Mouse (Mus musculus) kidney, adult 10 weeks (tissue): Measurements from ENCODE around the gene Mmaa. TPM values are rescaled to one million over a fixed set of nuclear protein-coding genes. Genes with fewer than 3 reads are reported as not detected.

Experiments used
- polyA plus RNA-seq: library from polyadenylated mRNA; stranded (reverse); fragments of 350-450 nt; fragmentation: Illumina TruSeq; extraction: RNeasy Lipid Tissue Mini Kit (QIAGEN cat#74804); gene quantifications from one replicate; pipeline ENCODE4 v1.2.3, GENCODE M21; 2014; ENCODE audit warnings: low read depth, low replicate concordance

The Mmaa gene
- 16.0 TPM for polyA plus RNA-seq

GRCm38 (mm10) chr8:79294610-79295275, at the start of gene Mmaa:
Gene Mmaa (minus strand): TSS chr8:79294937.

DNA sequence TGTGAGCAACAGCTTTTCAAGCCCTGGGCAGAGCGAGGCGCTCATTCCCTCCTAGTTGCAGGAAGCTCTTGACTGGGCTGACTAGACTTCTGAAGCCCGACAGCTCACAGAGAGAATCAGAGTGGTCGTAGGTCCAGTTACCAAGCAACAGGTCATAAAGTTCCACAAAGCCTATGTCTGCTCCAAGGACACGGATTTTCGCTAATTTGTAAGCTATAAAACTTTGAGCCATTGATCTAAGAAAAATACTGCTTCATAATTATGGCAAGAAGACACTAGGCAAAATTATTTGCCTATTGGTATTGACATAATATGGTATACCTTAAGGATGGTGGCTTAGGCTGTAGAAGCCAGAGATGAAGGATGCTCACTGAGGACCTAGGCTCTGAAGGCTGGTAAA, 46.3 kb downstream of the Mmaa start, which contains the start of gene 1700011L22Rik:
TSS of gene 1700011L22Rik (minus strand) at position 101 of the 400 bp plus-strand sequence.

Other genes with a start within 250 kb of the Mmaa start
- not detected for gene 1700011L22Rik, start 46.4 kb downstream of the Mmaa start, polyA plus RNA-seq
- 12.7 TPM for gene Smad1, start 104.6 kb upstream of the Mmaa start, polyA plus RNA-seq